Mouse (Mus musculus) heart, postnatal 0 days (tissue): Measurements from ENCODE around the gene Hist1h1b.

Experiments used
- CTCF ChIP-seq: IDR thresholded peaks from 2 replicates; pipeline ENCODE4 v1.5.1; 2016; ENCODE audit warnings: antibody characterized with exemption, control low read depth, low read depth
- EP300 ChIP-seq: IDR thresholded peaks from 2 replicates; pipeline ENCODE4 v1.6.1; 2016; ENCODE audit warnings: antibody characterized with exemption, low read depth

DNA sequence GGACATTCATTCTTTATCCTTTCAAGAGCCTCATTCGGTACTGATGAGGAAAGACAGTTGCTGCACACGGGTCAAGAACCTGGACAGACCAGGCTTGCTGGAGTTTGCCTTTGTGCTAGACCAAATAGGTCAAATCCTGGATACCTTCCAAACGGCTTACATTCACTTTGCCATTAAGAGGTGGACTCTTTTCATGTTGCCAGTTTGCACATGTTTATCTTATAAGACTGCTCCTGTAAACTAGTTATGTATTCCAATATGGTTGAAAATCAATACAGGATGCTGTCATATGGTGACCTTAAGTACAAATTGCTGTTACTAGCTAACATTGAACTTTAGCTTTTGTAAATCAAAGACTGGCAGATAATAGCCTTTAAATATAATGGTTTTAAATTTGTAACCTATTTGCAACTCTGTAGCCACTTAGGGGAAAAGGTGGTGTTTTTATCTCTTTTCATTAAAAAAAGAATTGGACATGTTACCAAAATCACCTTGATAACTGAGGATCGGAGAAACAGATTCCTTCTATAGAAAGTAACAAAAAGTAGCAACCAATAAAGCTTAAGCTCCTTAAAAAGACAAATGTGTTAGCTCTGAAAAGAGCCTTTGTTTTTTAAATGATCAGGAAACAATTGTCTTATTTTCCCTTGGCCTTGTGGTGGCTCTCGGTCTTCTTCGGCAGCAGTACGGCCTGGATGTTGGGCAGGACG lies 5.9 kb upstream of the Hist1h1b start:
- TF ChIP-seq CTCF (no peak), EP300 (no peak)
